Mouse (Mus musculus) kidney, adult 2 months (tissue): ENCODE measurements at regions not wholly inside any gene's neighbourhood (a gene's known extent, or its start where the extent isn't known, plus 50 kb on each side); places are given as distances from the start of the nearest gene placed in this dataset.

Experiments
- CTCF ChIP-seq: fragments of 200-500 bp; conservative IDR thresholded peaks from 2 replicates; pipeline ENCODE4 v1.5.1; 2011; ENCODE audit warnings: low read depth, mild to moderate bottlenecking, control low read depth, low read length, moderate library complexity, mixed read lengths; ENCODE audit not compliant: insufficient read depth, insufficient read length
- POLR2A ChIP-seq: fragments of 200-500 bp; IDR thresholded peaks from one replicate; pipeline ENCODE4 v1.6.1; 2011; ENCODE audit warnings: low read depth, low read length, control low read depth

DNA sequence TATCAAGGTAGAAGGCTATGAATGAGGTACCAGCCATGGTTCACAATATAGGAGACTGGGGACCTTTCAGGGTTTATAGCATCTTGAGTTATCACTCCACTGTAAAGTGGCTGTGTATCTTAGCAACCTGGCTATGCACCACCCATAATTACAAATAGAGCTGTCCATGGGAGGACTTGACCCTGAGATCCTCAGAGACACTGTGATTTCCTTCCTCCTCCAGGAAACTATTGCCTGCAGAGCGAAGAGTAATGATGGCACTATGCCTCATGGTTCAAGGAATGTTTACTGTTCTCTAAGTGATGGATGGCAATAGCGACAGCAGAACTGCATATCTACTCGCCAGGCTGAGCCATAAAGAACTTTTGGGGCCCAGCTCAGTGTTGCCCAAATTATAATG lies 60.9 kb downstream of the Gm815 start:
- TF ChIP-seq POLR2A (no peak), CTCF (no peak)
